Mouse (Mus musculus): Measurements from ENCODE around the gene Nupr1. TPM values are rescaled to one million over a fixed set of nuclear protein-coding genes. Genes with fewer than 3 reads are reported as not detected.

Gene Nupr1
- total RNA-seq, 2 experiments from 2014 or later: 5.8 to 8.6 TPM

- no peak for DNase-seq (ENCODE audit: extremely low spot score in 1 of 2, low spot score in 1 of 2)
Observed at GRCm38 (mm10) chr7:126602650-126603049, 28.0 kb downstream of the Nupr1 start.

GRCm38 (mm10) chr7:126601896-126602295, 28.8 kb downstream of the Nupr1 start:
- DNase-seq (ENCODE audit: extremely low spot score in 1 of 2, low spot score in 1 of 2): no peak

GRCm38 (mm10) chr7:126598919-126599318, 31.7 kb downstream of the Nupr1 start:
- no peak for DNase-seq (ENCODE audit: extremely low spot score in 1 of 2, low spot score in 1 of 2)

GRCm38 (mm10) chr7:126596414-126596813, 34.2 kb downstream of the Nupr1 start:
- no peak for DNase-seq (ENCODE audit: extremely low spot score in 1 of 2, low spot score in 1 of 2)

- DNase-seq (ENCODE audit: extremely low spot score in 1 of 2, low spot score in 1 of 2): no peak
Observed at GRCm38 (mm10) chr7:126595890-126596289, 34.8 kb downstream of the Nupr1 start.

- no peak for DNase-seq (ENCODE audit: extremely low spot score in 1 of 2, low spot score in 1 of 2)
Observed at GRCm38 (mm10) chr7:126594862-126595561, 35.6 kb downstream of the Nupr1 start, which contains the start of gene Il27. Gene Il27 (minus strand): TSS chr7:126594941.

GRCm38 (mm10) chr7:126587779-126588178, 42.9 kb downstream of the Nupr1 start:
- peak; percentile 31 to 68 for DNase-seq (ENCODE audit: extremely low spot score in 1 of 2, low spot score in 1 of 2)

GRCm38 (mm10) chr7:126586839-126587238, 43.8 kb downstream of the Nupr1 start:
- no peak for DNase-seq (ENCODE audit: extremely low spot score in 1 of 2, low spot score in 1 of 2)

GRCm38 (mm10) chr7:126585717-126586116, 44.9 kb downstream of the Nupr1 start, which contains the start of gene Cln3:
Gene Cln3 (minus strand): TSS chr7:126585817.
- DNase-seq (ENCODE audit: extremely low spot score in 1 of 2, low spot score in 1 of 2): no peak

- DNase-seq (ENCODE audit: extremely low spot score in 1 of 2, low spot score in 1 of 2): no peak
Observed at GRCm38 (mm10) chr7:126584506-126584977, 46.1 kb downstream of the Nupr1 start, which contains the start of gene Apobr. Gene Apobr (plus strand): TSS chr7:126584942.

- DNase-seq (ENCODE audit: extremely low spot score in 1 of 2, low spot score in 1 of 2): no peak
Observed at GRCm38 (mm10) chr7:126583761-126584160, 46.9 kb downstream of the Nupr1 start.

GRCm38 (mm10) chr7:126583251-126583709, 47.4 kb downstream of the Nupr1 start:
- peak; percentile 72 to 73 for DNase-seq (ENCODE audit: extremely low spot score in 1 of 2, low spot score in 1 of 2)

- peak in 1 of 2 experiments; percentile 22 for DNase-seq (ENCODE audit: extremely low spot score in 1 of 2, low spot score in 1 of 2)
Observed at GRCm38 (mm10) chr7:126582759-126583158, 47.9 kb downstream of the Nupr1 start.

GRCm38 (mm10) chr7:126581661-126582060, 49.0 kb downstream of the Nupr1 start:
- DNase-seq (ENCODE audit: extremely low spot score in 1 of 2, low spot score in 1 of 2): no peak

GRCm38 (mm10) chr7:126579172-126579571, 51.5 kb downstream of the Nupr1 start:
- peak; percentile 25 to 65 for DNase-seq (ENCODE audit: extremely low spot score in 1 of 2, low spot score in 1 of 2)

GRCm38 (mm10) chr7:126576946-126577345, 53.7 kb downstream of the Nupr1 start:
- peak in 1 of 2 experiments; percentile 54 for DNase-seq (ENCODE audit: extremely low spot score in 1 of 2, low spot score in 1 of 2)

Small RNAs within 50 kb of the gene (microRNA-seq; reads per million reads assigned to microRNA genes)
- 7.4 to 10.7 reads per million in 2 experiments for gene Mir7059

Other genes with a start within 250 kb of the Nupr1 start
- gene Nfatc2ip, start 234.1 kb downstream of the Nupr1 start, total RNA-seq (2021): 1 to 10 TPM; 5.8 to 8.4 TPM
- not detected for gene Cd19, start 216.0 kb downstream of the Nupr1 start, total RNA-seq (2021)
- gene Rabep2, start 202.1 kb downstream of the Nupr1 start, total RNA-seq (2021): 10 to 100 TPM in 1 of 2 experiments, 1 to 10 TPM in 1; 9.8 to 13.5 TPM
- 1 to 10 TPM in 1 of 2 experiments, under 1 TPM in 1; 0.76 to 1.0 TPM for gene Atp2a1, start 167.8 kb downstream of the Nupr1 start, total RNA-seq (2021)
- gene Sh2b1, start 155.4 kb downstream of the Nupr1 start, total RNA-seq (2021): 10 to 100 TPM; 70.8 to 73.1 TPM
- gene Tufm, start 143.5 kb downstream of the Nupr1 start, total RNA-seq (2021): 10 to 100 TPM; 77.2 to 78.8 TPM
- gene Atxn2l, start 127.4 kb downstream of the Nupr1 start, total RNA-seq (2021): 100 to 1,000 TPM; 101 to 134 TPM
- gene Eif3c, start 64.5 kb downstream of the Nupr1 start, total RNA-seq (2021): 100 to 1,000 TPM; 184 to 193 TPM
- 1 to 10 TPM in 1 of 2 experiments, under 1 TPM in 1; 0.28 to 1.1 TPM for gene Apobr, start 45.9 kb downstream of the Nupr1 start, total RNA-seq (2021)
- gene Cln3, start 45.0 kb downstream of the Nupr1 start, total RNA-seq (2021): 10 to 100 TPM; 30.3 to 37.4 TPM
- not detected for gene Il27, start 35.9 kb downstream of the Nupr1 start, total RNA-seq (2021)
- gene Sgf29, start 18.4 kb upstream of the Nupr1 start, total RNA-seq (2021): 10 to 100 TPM; 30.5 to 35.1 TPM
- gene Sult1a1, start 45.6 kb upstream of the Nupr1 start, total RNA-seq (2021): 10 to 100 TPM in 1 of 2 experiments, 1 to 10 TPM in 1; 9.5 to 11.1 TPM
- gene Bola2, start 64.5 kb upstream of the Nupr1 start, total RNA-seq (2021): 100 to 1,000 TPM; 104 to 112 TPM
- gene Slx1b, start 64.9 kb upstream of the Nupr1 start, total RNA-seq (2021): 10 to 100 TPM; 16.4 to 19.4 TPM
- 100 to 1,000 TPM; 129 to 139 TPM for gene Coro1a, start 76.9 kb upstream of the Nupr1 start, total RNA-seq (2021)
- gene Mapk3, start 128.7 kb upstream of the Nupr1 start, total RNA-seq (2021): 100 to 1,000 TPM; 147 to 168 TPM
- 1 to 10 TPM; 1.7 to 4.3 TPM for gene Gdpd3, start 135.5 kb upstream of the Nupr1 start, total RNA-seq (2021)
- 100 to 1,000 TPM; 268 to 293 TPM for gene Ypel3, start 146.1 kb upstream of the Nupr1 start, total RNA-seq (2021)
- gene Tbx6, start 150.6 kb upstream of the Nupr1 start, total RNA-seq (2021): under 1 TPM; 0.39 to 0.82 TPM
- 10 to 100 TPM; 53.3 to 55.0 TPM for gene Ppp4c, start 161.6 kb upstream of the Nupr1 start, total RNA-seq (2021)
- gene Fam57b, start 166.8 kb upstream of the Nupr1 start, total RNA-seq (2021): 10 to 100 TPM; 80.3 to 95.6 TPM
- not detected for gene 4930451I11Rik, start 200.8 kb upstream of the Nupr1 start, total RNA-seq (2021)
- 10 to 100 TPM; 15.6 to 16.2 TPM for gene Doc2a, start 216.6 kb upstream of the Nupr1 start, total RNA-seq (2021)
- gene Hirip3, start 231.1 kb upstream of the Nupr1 start, total RNA-seq (2021): 10 to 100 TPM; 19.5 to 31.1 TPM
- gene Ino80e, start 231.5 kb upstream of the Nupr1 start, total RNA-seq (2021): 10 to 100 TPM; 50.7 to 51.7 TPM

All from layer of hippocampus, postnatal 25 days (tissue).